ENCODE assay signal across 23 mouse cellular contexts in genomic region chr8:83145421-83145820, GRCm38 (mm10). TPM values are rescaled to one million over a fixed set of nuclear protein-coding genes. Genes with fewer than 3 reads are reported as not detected.
DNase-seq lines count a peak whose midpoint lies in the region; ATAC-seq and TF ChIP-seq lines count a peak whose summit lies in the region.
"Had no signal": no experiment of that assay in that cellular context is flagged by ENCODE, and none has a peak within 500 bp of the region (broad histone marks: within the 10 kb centered on the region; RNA-seq: fewer than 3 reads in every experiment).

No protein-coding gene starts in this region.

- no peaks in the 10 kb centered on the region for H3K9me3 ChIP-seq in forebrain, embryonic 13.5 days (replicated peaks)
- no peaks in the 10 kb centered on the region for H3K9me3 ChIP-seq in forebrain, embryonic 12.5 days
- no peaks in the 10 kb centered on the region for H3K9me3 ChIP-seq in forebrain, embryonic 16.5 days (ENCODE audit: control insufficient read depth, low read length)
- H3K9me3 ChIP-seq in forebrain, postnatal 0 days (ENCODE audit: low read length) = no peaks in the 10 kb centered on the region
- H3K9me3 ChIP-seq: embryonic facial prominence, embryonic 10.5 days; embryonic facial prominence, embryonic 12.5 days; G1E had no signal

- no peak overlapping the region for H3K4me2 ChIP-seq in forebrain, embryonic 13.5 days
- H3K4me2 ChIP-seq in forebrain, embryonic 12.5 days = no peak overlapping the region
- no peak overlapping the region for H3K4me2 ChIP-seq in forebrain, embryonic 16.5 days (ENCODE audit: low read length)
- no peak overlapping the region for H3K4me2 ChIP-seq in forebrain, postnatal 0 days (ENCODE audit: low read depth)
- H3K4me2 ChIP-seq: embryonic facial prominence, embryonic 12.5 days had no signal

- no peaks in the 10 kb centered on the region for H3K79me2 ChIP-seq in macrophage (ENCODE audit: inconsistent target)

- no peak for TF ChIP-seq CTCF in forebrain, postnatal 0 days (IDR thresholded peaks at IDR 0.05; ENCODE audit: low read depth)
- no peak for TF ChIP-seq CTCF in bone marrow macrophage, adult 2 months (IDR thresholded peaks at IDR 0.05; ENCODE audit: low read depth, low read length)

- no peak overlapping the region for H3K27ac ChIP-seq in forebrain, embryonic 13.5 days
- H3K27ac ChIP-seq in forebrain, embryonic 12.5 days = no peak overlapping the region
- no peak overlapping the region for H3K27ac ChIP-seq in forebrain, embryonic 16.5 days (ENCODE audit: low read length)
- no peak overlapping the region for H3K27ac ChIP-seq in forebrain, postnatal 0 days (ENCODE audit: low read depth, low read length)
- peak overlapping the region; percentile 31 for H3K27ac ChIP-seq in bone marrow macrophage, adult 2 months (ENCODE audit: insufficient read depth, low read depth, low read length)
- H3K27ac ChIP-seq in macrophage = peak overlapping the region; percentile 17; the same call in 1 of the 2 replicates
- H3K27ac ChIP-seq: embryonic facial prominence, embryonic 10.5 days; embryonic facial prominence, embryonic 12.5 days had no signal

- H3K4me1 ChIP-seq in forebrain, embryonic 13.5 days = no peaks in the 10 kb centered on the region
- no peaks in the 10 kb centered on the region for H3K4me1 ChIP-seq in forebrain, embryonic 12.5 days
- H3K4me1 ChIP-seq in forebrain, embryonic 16.5 days (replicated peaks; ENCODE audit: control insufficient read depth, insufficient read depth, low read length) = no peaks in the 10 kb centered on the region
- no peaks in the 10 kb centered on the region for H3K4me1 ChIP-seq in forebrain, postnatal 0 days (ENCODE audit: insufficient read depth)
- peaks cover 32% of the 10 kb centered on the region for H3K4me1 ChIP-seq in bone marrow macrophage, adult 2 months (ENCODE audit: control insufficient read depth, insufficient read depth, low read length)
- H3K4me1 ChIP-seq: embryonic facial prominence, embryonic 12.5 days had no signal

- H3K4me3 ChIP-seq in forebrain, embryonic 13.5 days = no peak overlapping the region
- no peak overlapping the region for H3K4me3 ChIP-seq in forebrain, embryonic 12.5 days (replicated peaks)
- H3K4me3 ChIP-seq in forebrain, embryonic 16.5 days (replicated peaks; ENCODE audit: low read length) = no peak overlapping the region
- no peak overlapping the region for H3K4me3 ChIP-seq in forebrain, postnatal 0 days (ENCODE audit: low read depth, low read length)
- no peak overlapping the region for H3K4me3 ChIP-seq in bone marrow macrophage, adult 2 months (ENCODE audit: insufficient read depth, low read length)
- no peak overlapping the region for H3K4me3 ChIP-seq in macrophage (ENCODE audit: inconsistent target)
- H3K4me3 ChIP-seq: embryonic facial prominence, embryonic 10.5 days; embryonic facial prominence, embryonic 12.5 days had no signal

- no peak for DNase-seq in forebrain, postnatal 0 days
- DNase-seq in heart, postnatal 4 days = no peak
- DNase-seq: adrenal gland, adult 8-10 months; adrenal gland, postnatal 14 days; adrenal gland, postnatal 36 days; B cell, adult 2 months; cerebellum, adult 11-12 months; cerebellum, adult 2 months; cerebellum, adult 9-10 months; cerebellum, postnatal 10 days; cerebellum, postnatal 25 days had no signal

- no peaks in the 10 kb centered on the region for H3K36me3 ChIP-seq in forebrain, embryonic 13.5 days (ENCODE audit: poor library complexity, severe bottlenecking)
- H3K36me3 ChIP-seq in forebrain, embryonic 12.5 days (replicated peaks) = no peaks in the 10 kb centered on the region
- H3K36me3 ChIP-seq in forebrain, embryonic 16.5 days (ENCODE audit: control insufficient read depth, insufficient read depth) = no peaks in the 10 kb centered on the region
- no peaks in the 10 kb centered on the region for H3K36me3 ChIP-seq in forebrain, postnatal 0 days (ENCODE audit: insufficient read depth)
- no peaks in the 10 kb centered on the region for H3K36me3 ChIP-seq in macrophage (ENCODE audit: inconsistent target)
- H3K36me3 ChIP-seq: embryonic facial prominence, embryonic 10.5 days; embryonic facial prominence, embryonic 12.5 days; G1E had no signal

- no peak for TF ChIP-seq POLR2A in bone marrow macrophage, adult 2 months (IDR thresholded peaks at IDR 0.05; ENCODE audit: borderline replicate concordance, low read depth, low read length)

- 45% methylated on average over 3 of the region's 3 CpGs for WGBS in forebrain, embryonic 13.5 days
- WGBS in forebrain, embryonic 12.5 days = 67% methylated on average over 3 of the region's 3 CpGs
- WGBS in forebrain, embryonic 16.5 days = 34% methylated on average over 3 of the region's 3 CpGs
- WGBS in forebrain, postnatal 0 days = 32% methylated on average over 3 of the region's 3 CpGs
- WGBS in macrophage (ENCODE audit: missing documents) = 83% methylated on average over 3 of the region's 3 CpGs

- H3K27me3 ChIP-seq in forebrain, embryonic 13.5 days = no peaks in the 10 kb centered on the region
- H3K27me3 ChIP-seq in forebrain, embryonic 12.5 days = no peaks in the 10 kb centered on the region
- H3K27me3 ChIP-seq in forebrain, embryonic 16.5 days (replicated peaks; ENCODE audit: control insufficient read depth, insufficient read depth, low read length) = no peaks in the 10 kb centered on the region
- no peaks in the 10 kb centered on the region for H3K27me3 ChIP-seq in forebrain, postnatal 0 days (ENCODE audit: insufficient read depth, low read length)
- H3K27me3 ChIP-seq: CH12.LX; embryonic facial prominence, embryonic 12.5 days; Patski had no signal

- H3K9ac ChIP-seq in forebrain, embryonic 13.5 days = no peak overlapping the region
- no peak overlapping the region for H3K9ac ChIP-seq in forebrain, embryonic 12.5 days
- H3K9ac ChIP-seq in forebrain, embryonic 16.5 days (replicated peaks; ENCODE audit: low read depth, low read length) = no peak overlapping the region
- no peak overlapping the region for H3K9ac ChIP-seq in forebrain, postnatal 0 days
- H3K9ac ChIP-seq: embryonic facial prominence, embryonic 12.5 days had no signal

- peak; percentile 55; the same call in 1 of the 2 replicates for ATAC-seq in forebrain, embryonic 13.5 days
- ATAC-seq in forebrain, embryonic 12.5 days (ENCODE audit: low FRiP score) = no peak
- 0 out of 2 replicates have a peak, but pooled peaks have one; percentile 28 for ATAC-seq in forebrain, embryonic 16.5 days
- ATAC-seq in forebrain, postnatal 0 days = no peak
- ATAC-seq: activated CD4-positive, CD25-positive, alpha-beta regulatory T cell, adult 4 months; CD4-positive, CD25-positive, alpha-beta regulatory T cell, adult 4 months; Patski had no signal

RNA-seq across cellular contexts. Expression of gene Tbc1d9, which starts 19.7 kb away (rescaled TPM):
- 9.3 and 11.5 TPM in 2 replicates for polyA plus RNA-seq in forebrain, embryonic 13.5 days (2015; fragmentation: Nextera tagmentation; extraction: Ambion mirVana)
- polyA plus RNA-seq in forebrain, embryonic 12.5 days (2016; fragmentation: Nextera tagmentation; extraction: Ambion mirVana) = 11.6 and 12.7 TPM in 2 replicates
- 14.4 and 15.1 TPM in 2 replicates for polyA plus RNA-seq in forebrain, embryonic 16.5 days (2015; fragmentation: Nextera tagmentation; extraction: Ambion mirVana)
- 83.4 and 107 TPM in 2 replicates for total RNA-seq in forebrain, postnatal 0 days (2014; rRNA removed)
- 12.4 and 17.1 TPM in 2 replicates for polyA plus RNA-seq in forebrain, postnatal 0 days (2015; fragmentation: Nextera tagmentation; extraction: Ambion mirVana)
- polyA plus RNA-seq in bone marrow macrophage, adult 2 months (2012; ENCODE audit: insufficient read depth, insufficient read length, missing spikeins) = 24.3 and 27.9 TPM in 2 replicates
- total RNA-seq in macrophage (2018; cell fraction: chromatin; rRNA removed) = 10 to 100 TPM; 30.5 to 77.0 (median 60.9) TPM
- total RNA-seq in macrophage (2018; cell fraction: cytosol; rRNA removed) = 10 to 100 TPM; 40.0 to 66.0 (median 47.5) TPM
- total RNA-seq in macrophage (2018; cell fraction: nucleus; rRNA removed) = 100 to 1,000 TPM in 2 of 26 experiments, 10 to 100 TPM in 24; 44.0 to 112 (median 68.3) TPM
- 25.9 to 34.3 TPM (median 30.4 TPM) in 3 replicates for polyA plus RNA-seq in macrophage (2018)
- 1 to 10 TPM; 7.0 to 8.3 TPM for total RNA-seq in heart, postnatal 4 days (2021)
- polyA plus RNA-seq: G1E had no signal

RNA-seq across cellular contexts. Expression of gene Gm10645, which starts 20.5 kb away (rescaled TPM):
- 5.1 and 5.2 TPM in 2 replicates for polyA plus RNA-seq in forebrain, embryonic 13.5 days (2015; fragmentation: Nextera tagmentation; extraction: Ambion mirVana)
- polyA plus RNA-seq in forebrain, embryonic 12.5 days (2016; fragmentation: Nextera tagmentation; extraction: Ambion mirVana) = 5.5 and 6.2 TPM in 2 replicates
- polyA plus RNA-seq in forebrain, embryonic 16.5 days (2015; fragmentation: Nextera tagmentation; extraction: Ambion mirVana) = 5.4 and 8.0 TPM in 2 replicates
- total RNA-seq in forebrain, postnatal 0 days (2014; rRNA removed) = 1.9 and 3.2 TPM in 2 replicates
- 7.5 and 8.8 TPM in 2 replicates for polyA plus RNA-seq in forebrain, postnatal 0 days (2015; fragmentation: Nextera tagmentation; extraction: Ambion mirVana)
- 0.68 and 1.2 TPM in 2 replicates for polyA plus RNA-seq in bone marrow macrophage, adult 2 months (2012; ENCODE audit: insufficient read depth, insufficient read length, missing spikeins)
- total RNA-seq in macrophage (2018; cell fraction: chromatin; rRNA removed) = 1 to 10 TPM in 20 of 26 experiments, under 1 TPM in 4, not detected in 2; 0.79 to 4.2 (median 1.5) TPM
- 1 to 10 TPM in 13 of 26 experiments, under 1 TPM in 13; 0.51 to 2.0 (median 1.0) TPM for total RNA-seq in macrophage (2018; cell fraction: cytosol; rRNA removed)
- total RNA-seq in macrophage (2018; cell fraction: nucleus; rRNA removed) = 1 to 10 TPM in 23 of 26 experiments, under 1 TPM in 1, not detected in 2; 0.71 to 4.9 (median 2.6) TPM
- polyA plus RNA-seq in macrophage (2018) = 0.42 to 1.4 TPM (median 0.69 TPM) in 3 replicates
- under 1 TPM in 1 of 2 experiments, not detected in 1; 0.33 TPM for total RNA-seq in heart, postnatal 4 days (2021)
- total RNA-seq: adrenal gland, postnatal 14 days; G1E had no signal
- polyA plus RNA-seq: activated CD4-positive, CD25-positive, alpha-beta regulatory T cell, adult 4 months; CD4-positive, CD25-positive, alpha-beta regulatory T cell, adult 4 months; G1E had no signal

Comparison
In these comparisons a context has a peak if more than half of its experiments do, and no peak if none do; other contexts are left out.
1. ATAC-seq: peak in forebrain, embryonic 13.5 days (single experiment) and forebrain, embryonic 16.5 days (single experiment); none in forebrain, embryonic 12.5 days (single experiment) and forebrain, postnatal 0 days (single experiment).
2. H3K27ac ChIP-seq: peak in bone marrow macrophage, adult 2 months (single experiment) and macrophage (single experiment); none in forebrain, embryonic 13.5 days (single experiment), forebrain, embryonic 12.5 days (single experiment), forebrain, embryonic 16.5 days (single experiment) and forebrain, postnatal 0 days (single experiment).